Mouse (Mus musculus): Measurements from ENCODE around the gene Cfap299.
"Not testable (repeated sequence)": the region's sequence is repeated elsewhere in the genome, so short reads cannot be mapped to it uniquely, and the experiment has no call there.

The Cfap299 gene

GRCm38 (mm10) chr5:98328848-98329624 is at the start of gene Cfap299:
Gene Cfap299, plus strand, starts transcription at chr5:98329304.
- DNase-seq (ENCODE audit: low spot score in 2 of 2) = peak; percentile 33 to 65

DNA sequence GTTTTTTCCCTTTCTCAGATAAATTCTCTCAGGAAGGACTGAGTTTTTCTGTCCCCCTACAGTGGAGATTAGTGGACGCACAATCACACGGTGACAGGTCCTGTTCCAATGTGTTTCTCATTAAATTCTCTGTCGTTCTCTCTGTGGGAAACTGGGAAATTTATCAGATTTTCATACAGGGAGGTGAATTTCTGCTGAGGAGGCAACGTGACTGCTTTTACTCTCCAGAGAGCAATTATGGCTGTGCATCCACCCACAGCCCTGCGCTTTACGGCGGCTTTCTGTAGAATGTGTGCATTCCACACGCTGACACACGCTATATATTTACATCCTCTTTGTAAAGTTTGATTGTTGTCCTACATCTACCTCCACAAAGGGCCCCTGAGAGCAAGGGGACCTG is 47.1 kb upstream of the Cfap299 start:
- DNase-seq (ENCODE audit: low spot score in 2 of 2) = no peak

DNA sequence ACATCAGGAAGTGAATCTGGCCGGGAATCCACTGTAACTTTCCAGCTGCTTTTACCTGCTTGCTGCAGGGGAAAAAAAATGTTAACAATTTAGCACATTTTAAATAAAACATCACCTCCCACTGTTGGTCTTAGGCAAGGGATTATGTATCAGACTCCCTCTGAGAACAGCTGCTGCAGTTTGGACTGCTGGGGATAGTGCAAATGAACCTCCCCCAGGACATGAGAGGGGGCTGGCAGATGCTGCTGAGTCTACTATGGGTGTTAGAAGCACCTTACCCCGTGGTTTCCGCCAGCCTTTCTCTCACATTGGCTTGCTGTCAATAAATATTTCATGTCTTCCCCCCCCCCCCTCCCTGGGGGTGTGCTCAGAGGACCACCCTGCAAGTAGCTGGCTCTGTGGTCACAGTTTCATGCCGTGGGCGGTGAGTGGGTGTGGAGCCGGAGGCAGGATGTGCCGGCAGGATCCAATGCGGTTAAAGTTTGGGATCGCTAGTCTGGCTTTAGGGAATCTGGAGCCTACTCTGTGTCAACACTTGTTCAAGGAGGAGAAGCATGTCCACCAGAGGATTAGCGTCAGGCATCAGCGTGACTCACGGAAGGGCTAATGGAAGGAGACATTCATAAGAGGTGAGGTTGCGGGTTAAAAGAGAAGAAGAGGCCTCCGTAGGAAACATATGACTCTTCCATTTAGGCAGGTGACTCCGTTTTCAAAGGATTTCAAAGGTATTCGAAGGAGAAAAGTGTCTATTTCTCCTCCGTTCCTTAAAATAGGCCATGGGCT is 45.2 kb upstream of the Cfap299 start:
- DNase-seq (ENCODE audit: low spot score in 2 of 2) = no peak

GRCm38 (mm10) chr5:98290642-98291041 is 38.5 kb upstream of the Cfap299 start:
- DNase-seq (ENCODE audit: low spot score in 2 of 2) = no peak

GRCm38 (mm10) chr5:98292388-98293048 is 36.6 kb upstream of the Cfap299 start:
- no peak for DNase-seq (ENCODE audit: low spot score in 2 of 2)

GRCm38 (mm10) chr5:98293049-98293715 is 35.9 kb upstream of the Cfap299 start:
- no peak for DNase-seq (ENCODE audit: low spot score in 2 of 2)

DNA sequence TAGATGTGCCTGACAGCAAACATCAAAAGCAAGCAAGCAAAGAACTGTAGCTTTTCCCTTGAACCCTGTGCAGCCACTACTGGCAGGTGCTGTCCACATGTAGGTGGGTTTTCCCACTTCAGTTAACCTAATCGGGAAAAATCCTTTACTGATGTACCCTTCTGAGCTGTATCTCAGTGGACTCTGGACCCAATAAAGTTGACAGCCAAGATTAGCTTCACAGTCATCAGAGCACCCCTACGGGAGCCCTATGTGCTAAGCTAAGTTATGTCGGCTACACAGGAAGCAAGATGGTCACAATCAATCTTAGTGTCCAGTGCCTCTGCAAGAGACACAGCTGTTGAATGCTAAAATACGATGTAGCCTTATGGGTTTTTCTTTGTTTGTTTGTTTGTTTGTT is 29.0 kb upstream of the Cfap299 start:
- no peak for DNase-seq (ENCODE audit: low spot score in 2 of 2)

DNA sequence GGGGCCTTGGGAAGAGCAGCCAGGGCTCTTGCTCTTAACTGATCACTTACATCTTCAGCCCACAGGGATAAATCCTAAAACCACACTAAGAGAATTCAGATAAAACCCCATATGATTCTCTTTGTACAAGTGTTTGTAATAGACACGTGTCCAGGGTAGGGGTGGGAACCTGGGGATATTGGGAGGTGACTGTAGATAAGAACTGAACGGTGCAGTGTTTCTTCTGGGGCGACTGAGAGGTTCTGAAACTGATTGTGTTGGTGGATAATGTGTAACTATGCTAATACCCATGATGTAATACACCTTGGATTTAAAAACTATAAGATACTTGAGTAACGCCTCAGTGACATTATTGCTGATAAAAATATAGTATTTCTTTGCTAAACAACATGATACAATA is 23.4 kb upstream of the Cfap299 start:
- no peak for DNase-seq (ENCODE audit: low spot score in 2 of 2)

- no peak for DNase-seq (ENCODE audit: low spot score in 2 of 2)
These were observed 22.6 kb upstream of the Cfap299 start for GRCm38 (mm10) chr5:98306528-98306927.

GRCm38 (mm10) chr5:98326625-98327024 is 2.5 kb upstream of the Cfap299 start:
- no peak for DNase-seq (ENCODE audit: low spot score in 2 of 2)

GRCm38 (mm10) chr5:98343751-98344150 is 14.6 kb downstream of the Cfap299 start:
- not testable (repeated sequence) for DNase-seq (ENCODE audit: low spot score in 2 of 2)

GRCm38 (mm10) chr5:98344581-98344980 is 15.5 kb downstream of the Cfap299 start:
- DNase-seq (ENCODE audit: low spot score in 2 of 2) = no peak

DNA sequence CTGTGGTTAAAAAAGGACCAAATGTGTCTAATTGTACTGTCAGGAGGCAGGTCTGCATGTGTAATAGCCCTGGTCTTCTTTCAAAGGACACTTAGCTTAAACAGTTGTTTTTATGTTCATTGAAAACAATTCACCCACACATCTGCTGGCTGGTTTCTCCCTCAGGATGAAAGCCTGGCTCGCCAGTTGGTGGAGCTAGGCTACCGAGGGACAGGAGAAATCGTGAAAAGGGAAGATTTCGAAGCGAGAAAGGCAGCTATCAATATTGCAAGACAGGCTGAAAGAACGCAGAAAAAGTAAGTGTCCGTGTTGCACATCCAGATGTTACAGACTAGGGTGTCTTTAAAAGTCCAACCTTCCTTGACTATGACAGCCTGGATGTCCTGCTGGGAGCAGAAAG is 17.0 kb downstream of the Cfap299 start:
- DNase-seq (ENCODE audit: low spot score in 2 of 2) = no peak

- DNase-seq (ENCODE audit: low spot score in 2 of 2) = peak in 1 of 2 experiments; percentile 22
These were observed 19.5 kb downstream of the Cfap299 start for GRCm38 (mm10) chr5:98348605-98349004.

DNA sequence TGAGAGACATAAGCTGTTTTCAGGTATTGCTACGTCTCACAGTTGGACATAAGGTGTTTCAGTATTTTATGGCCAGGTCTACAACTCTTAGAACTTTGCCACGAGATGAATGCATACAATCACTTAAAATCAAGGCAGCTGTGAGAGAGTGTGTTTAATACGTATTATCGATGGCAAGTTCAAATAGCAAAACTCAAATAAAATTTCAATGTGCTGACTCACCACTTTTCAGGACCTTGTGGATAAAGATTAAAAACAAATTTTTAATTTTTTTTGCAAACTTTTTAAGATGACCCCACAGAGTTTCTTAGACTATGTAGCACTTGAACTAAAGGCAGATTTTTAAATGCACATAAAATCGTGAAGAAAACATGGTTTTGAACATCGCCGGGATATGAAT is 30.8 kb downstream of the Cfap299 start:
- no peak for DNase-seq (ENCODE audit: low spot score in 2 of 2)

GRCm38 (mm10) chr5:98360792-98361419 is 31.8 kb downstream of the Cfap299 start:
- DNase-seq (ENCODE audit: low spot score in 2 of 2) = no peak

DNA sequence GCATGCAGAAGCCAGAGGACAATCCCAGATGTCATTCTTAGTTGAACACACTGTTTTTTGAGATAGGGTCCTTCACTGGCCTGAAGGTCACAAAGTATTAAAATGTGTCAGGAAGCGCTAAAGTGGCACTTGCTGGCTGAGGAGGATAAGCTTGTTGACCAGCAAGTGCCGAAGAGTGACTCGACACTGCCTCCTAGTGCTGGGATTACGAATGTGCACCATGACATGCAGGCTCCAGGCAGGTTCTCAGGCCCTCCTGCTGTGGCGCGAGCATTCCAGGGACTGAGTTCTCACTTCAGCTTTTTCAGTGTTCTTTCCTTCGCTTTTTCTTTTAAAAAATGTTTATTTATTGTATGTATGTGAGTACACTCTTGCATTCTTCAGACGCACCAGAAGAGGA is 34.3 kb downstream of the Cfap299 start:
- DNase-seq (ENCODE audit: low spot score in 2 of 2) = no peak

DNA sequence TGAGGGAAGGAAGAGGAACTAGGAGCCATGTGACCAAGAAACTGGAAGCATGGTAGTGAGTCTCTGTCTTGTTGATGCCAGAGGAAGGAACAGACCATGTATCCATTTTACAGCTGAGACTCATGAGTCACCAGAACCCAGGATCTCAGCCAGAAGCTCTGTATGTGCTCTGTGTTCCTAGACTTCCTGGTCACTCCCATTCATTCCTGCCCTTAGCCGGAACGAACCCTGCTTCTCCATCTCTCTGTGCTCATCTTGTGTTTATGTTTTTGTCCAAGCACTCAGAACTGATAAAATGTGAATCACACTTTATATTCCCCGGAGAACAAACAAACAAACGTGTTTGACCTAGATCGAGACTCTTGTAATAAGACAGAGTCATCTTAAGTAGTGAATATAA is 36.2 kb downstream of the Cfap299 start:
- DNase-seq (ENCODE audit: low spot score in 2 of 2) = no peak

DNA sequence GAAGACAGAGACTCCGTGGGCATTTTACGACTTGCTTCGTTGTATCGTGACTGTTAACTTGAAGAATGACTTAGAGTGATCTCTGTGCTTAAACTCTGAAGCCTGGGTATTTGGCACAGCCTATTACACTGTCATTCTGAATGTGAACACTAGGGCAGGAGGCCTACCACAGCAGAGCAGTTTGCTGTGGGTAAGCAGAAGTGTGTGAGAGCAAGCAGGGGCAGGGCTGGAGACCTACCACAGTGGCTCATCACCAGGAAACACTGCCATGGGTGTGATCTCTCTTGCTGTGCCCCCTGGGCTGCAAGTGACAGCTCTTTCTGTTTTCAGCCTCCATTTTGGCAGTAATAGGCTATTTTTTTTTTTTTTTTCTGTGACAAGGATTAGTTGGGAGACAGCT is 39.7 kb downstream of the Cfap299 start:
- DNase-seq (ENCODE audit: low spot score in 2 of 2) = no peak

GRCm38 (mm10) chr5:98369426-98369825 is 40.3 kb downstream of the Cfap299 start:
- no peak for DNase-seq (ENCODE audit: low spot score in 2 of 2)

GRCm38 (mm10) chr5:98376058-98376798 is 47.1 kb downstream of the Cfap299 start:
- DNase-seq (ENCODE audit: low spot score in 2 of 2) = no peak

Data from spleen, postnatal 14 days (tissue).